Mouse (Mus musculus): ENCODE measurements around the gene Tmem59l. TPM values are rescaled to one million over a fixed set of nuclear protein-coding genes. Genes with fewer than 3 reads are reported as not detected.

Gene Tmem59l
- total and polyA plus RNA-seq, 2 experiments = not detected

GRCm38 (mm10) chr8:70506328-70507026 is 19.3 kb upstream of the Tmem59l start, which contains the start of gene Rex1bd:
Gene Rex1bd (minus strand): TSS chr8:70506752.
- H3K27ac ChIP-seq (replicated peaks; ENCODE audit: insufficient read depth, low read depth, low read length) = peak within 1 kb of the TSS; percentile 21
- DNase-seq (ENCODE audit: extremely low read depth, low read depth, low spot score) = peak; percentile 87
- H3K9ac ChIP-seq (ENCODE audit: low read depth, low read length) = peak within 1 kb of the TSS; percentile 87
- H3K36me3 ChIP-seq (ENCODE audit: control insufficient read depth, insufficient read depth, low read length) = peaks cover 10% of the 10 kb centered on the region; the same call in 1 of the 2 replicates
- H3K27me3 ChIP-seq (ENCODE audit: control insufficient read depth, insufficient read depth, low read length) = no peaks in the 10 kb centered on the region
- peak within 1 kb of the TSS; percentile 79 for H3K4me3 ChIP-seq (ENCODE audit: insufficient read depth, low read depth, low read length)
- peaks cover 14% of the 10 kb centered on the region; the same call in 1 of the 2 replicates for H3K79me2 ChIP-seq (ENCODE audit: control insufficient read depth, insufficient read depth, low read length)
- TF ChIP-seq CTCF (IDR thresholded peaks at IDR 0.05; ENCODE audit: low read depth, low read length) = peak; percentile 83
- TF ChIP-seq POLR2A (IDR thresholded peaks at IDR 0.05; ENCODE audit: extremely low read depth, insufficient read depth, low read length) = no peak; the same call in 1 of the 2 replicates
- H3K4me1 ChIP-seq (ENCODE audit: control insufficient read depth, insufficient read depth, low read length) = peaks cover 21% of the 10 kb centered on the region
- 4% methylated on average over 40 of the region's 40 CpGs for WGBS

DNA sequence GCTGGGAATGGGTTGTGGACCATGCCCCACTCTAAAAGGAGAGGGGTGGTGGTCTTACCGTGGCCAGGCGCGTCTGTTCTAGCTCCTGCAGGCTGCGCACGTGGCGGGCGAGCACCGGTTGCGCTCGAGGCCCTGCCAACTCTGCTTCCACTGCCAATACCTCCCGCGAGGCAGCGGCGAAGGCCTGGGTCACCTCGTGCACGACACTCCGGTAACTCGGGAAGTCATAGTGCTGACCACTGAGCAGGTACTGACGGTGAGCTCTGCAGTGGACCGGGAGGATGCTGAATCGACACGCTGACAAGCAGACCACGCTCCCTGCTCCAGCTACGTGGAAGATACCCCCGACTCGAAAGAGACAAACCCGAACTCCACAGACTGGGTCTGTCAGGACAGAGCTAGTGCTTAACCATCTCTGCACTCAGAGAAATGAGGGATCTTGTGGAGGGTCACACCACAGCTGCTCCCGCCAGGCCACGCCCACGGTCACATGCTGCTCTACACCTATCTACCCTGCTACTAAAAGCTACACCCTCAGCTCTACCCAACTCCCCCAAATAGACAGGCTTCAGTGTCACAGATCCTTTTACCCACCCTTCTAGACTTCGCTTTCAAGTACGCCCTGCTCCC is 18.7 kb upstream of the Tmem59l start:
- no peak for TF ChIP-seq CTCF (IDR thresholded peaks at IDR 0.05; ENCODE audit: low read depth, low read length)
- TF ChIP-seq POLR2A (IDR thresholded peaks at IDR 0.05; ENCODE audit: extremely low read depth, insufficient read depth, low read length) = no peak
- no peak for DNase-seq (ENCODE audit: extremely low read depth, low read depth, low spot score)
- peak overlapping the region; percentile 79 for H3K4me3 ChIP-seq (ENCODE audit: insufficient read depth, low read depth, low read length)
- peaks cover 10% of the 10 kb centered on the region; the same call in 1 of the 2 replicates for H3K36me3 ChIP-seq (ENCODE audit: control insufficient read depth, insufficient read depth, low read length)
- WGBS = 27% methylated on average over 32 of the region's 32 CpGs
- H3K27ac ChIP-seq (replicated peaks; ENCODE audit: insufficient read depth, low read depth, low read length) = peak overlapping the region; percentile 21
- peaks cover 14% of the 10 kb centered on the region; the same call in 1 of the 2 replicates for H3K79me2 ChIP-seq (ENCODE audit: control insufficient read depth, insufficient read depth, low read length)
- H3K27me3 ChIP-seq (ENCODE audit: control insufficient read depth, insufficient read depth, low read length) = no peaks in the 10 kb centered on the region
- H3K4me1 ChIP-seq (ENCODE audit: control insufficient read depth, insufficient read depth, low read length) = peaks cover 21% of the 10 kb centered on the region
- H3K9ac ChIP-seq (ENCODE audit: low read depth, low read length) = peak overlapping the region; percentile 87

DNA sequence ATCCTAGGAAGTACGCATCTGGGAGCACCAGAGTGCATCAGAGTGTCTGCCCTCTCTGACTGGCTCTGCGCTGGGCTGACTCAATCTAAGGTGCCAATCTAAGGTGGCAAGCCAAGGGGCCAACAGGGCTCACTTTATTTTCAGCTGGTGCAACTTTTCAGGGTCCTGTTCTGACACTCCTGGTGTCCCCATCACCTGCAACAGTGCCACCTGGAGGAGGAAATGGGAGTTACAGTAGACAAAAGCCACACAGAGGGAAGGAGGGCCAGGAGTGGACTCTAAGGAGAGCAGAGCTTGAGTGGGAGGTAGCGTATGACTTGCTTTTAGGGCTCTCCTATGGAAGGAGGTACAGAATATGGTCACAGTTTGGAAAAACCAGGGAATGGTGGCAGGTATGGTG is 17.7 kb upstream of the Tmem59l start:
- H3K36me3 ChIP-seq (ENCODE audit: control insufficient read depth, insufficient read depth, low read length) = peaks cover 10% of the 10 kb centered on the region; the same call in 1 of the 2 replicates
- TF ChIP-seq CTCF (IDR thresholded peaks at IDR 0.05; ENCODE audit: low read depth, low read length) = peak; percentile 73
- no peak for TF ChIP-seq POLR2A (IDR thresholded peaks at IDR 0.05; ENCODE audit: extremely low read depth, insufficient read depth, low read length)
- H3K27ac ChIP-seq (replicated peaks; ENCODE audit: insufficient read depth, low read depth, low read length) = no peak overlapping the region
- H3K4me3 ChIP-seq (ENCODE audit: insufficient read depth, low read depth, low read length) = no peak overlapping the region
- peaks cover 11% of the 10 kb centered on the region; the same call in 1 of the 2 replicates for H3K79me2 ChIP-seq (ENCODE audit: control insufficient read depth, insufficient read depth, low read length)
- DNase-seq (ENCODE audit: extremely low read depth, low read depth, low spot score) = no peak
- peaks cover 25% of the 10 kb centered on the region for H3K4me1 ChIP-seq (ENCODE audit: control insufficient read depth, insufficient read depth, low read length)
- whole genome bisulfite sequencing = 88% methylated on average over 3 of the region's 3 CpGs
- H3K27me3 ChIP-seq (ENCODE audit: control insufficient read depth, insufficient read depth, low read length) = no peaks in the 10 kb centered on the region
- H3K9ac ChIP-seq (ENCODE audit: low read depth, low read length) = no peak overlapping the region

DNA sequence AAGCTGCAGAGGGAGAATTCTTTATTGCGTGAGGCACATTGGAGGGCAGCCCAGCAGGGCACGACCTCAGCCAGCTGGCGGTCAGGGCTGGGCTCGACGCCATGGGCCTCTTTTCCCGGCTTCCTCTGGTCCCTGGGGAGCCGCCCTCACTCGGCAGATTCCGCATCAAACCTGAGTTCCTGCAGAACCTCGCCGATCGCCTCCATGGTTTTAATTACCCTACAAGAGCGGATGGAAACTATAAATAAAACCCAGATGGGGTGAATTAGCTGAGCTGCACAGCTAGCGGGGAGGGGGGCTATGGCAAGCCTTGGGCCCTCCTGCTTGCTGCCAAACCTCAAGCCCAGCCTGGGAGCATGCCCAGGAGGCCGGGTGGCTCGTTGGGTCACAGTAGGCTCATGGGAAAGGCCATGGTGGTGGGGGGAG is 17.1 kb upstream of the Tmem59l start:
- Histone ChIP-seq H3K27ac (replicated peaks; ENCODE audit: insufficient read depth, low read depth, low read length) (no peak overlapping the region), H3K79me2 (ENCODE audit: control insufficient read depth, insufficient read depth, low read length) (peaks cover 6% of the 10 kb centered on the region; the same call in 1 of the 2 replicates), H3K27me3 (ENCODE audit: control insufficient read depth, insufficient read depth, low read length) (no peaks in the 10 kb centered on the region), H3K9ac (ENCODE audit: low read depth, low read length) (no peak overlapping the region), H3K4me1 (ENCODE audit: control insufficient read depth, insufficient read depth, low read length) (peaks cover 23% of the 10 kb centered on the region), H3K4me3 (ENCODE audit: insufficient read depth, low read depth, low read length) (no peak overlapping the region), H3K36me3 (ENCODE audit: control insufficient read depth, insufficient read depth, low read length) (peaks cover 10% of the 10 kb centered on the region; the same call in 1 of the 2 replicates)
- DNase-seq (ENCODE audit: extremely low read depth, low read depth, low spot score) = peak; percentile 62
- WGBS = 26% methylated on average over 16 of the region's 16 CpGs
- TF ChIP-seq CTCF (IDR thresholded peaks at IDR 0.05; ENCODE audit: low read depth, low read length) (no peak), POLR2A (IDR thresholded peaks at IDR 0.05; ENCODE audit: extremely low read depth, insufficient read depth, low read length) (no peak)

DNA sequence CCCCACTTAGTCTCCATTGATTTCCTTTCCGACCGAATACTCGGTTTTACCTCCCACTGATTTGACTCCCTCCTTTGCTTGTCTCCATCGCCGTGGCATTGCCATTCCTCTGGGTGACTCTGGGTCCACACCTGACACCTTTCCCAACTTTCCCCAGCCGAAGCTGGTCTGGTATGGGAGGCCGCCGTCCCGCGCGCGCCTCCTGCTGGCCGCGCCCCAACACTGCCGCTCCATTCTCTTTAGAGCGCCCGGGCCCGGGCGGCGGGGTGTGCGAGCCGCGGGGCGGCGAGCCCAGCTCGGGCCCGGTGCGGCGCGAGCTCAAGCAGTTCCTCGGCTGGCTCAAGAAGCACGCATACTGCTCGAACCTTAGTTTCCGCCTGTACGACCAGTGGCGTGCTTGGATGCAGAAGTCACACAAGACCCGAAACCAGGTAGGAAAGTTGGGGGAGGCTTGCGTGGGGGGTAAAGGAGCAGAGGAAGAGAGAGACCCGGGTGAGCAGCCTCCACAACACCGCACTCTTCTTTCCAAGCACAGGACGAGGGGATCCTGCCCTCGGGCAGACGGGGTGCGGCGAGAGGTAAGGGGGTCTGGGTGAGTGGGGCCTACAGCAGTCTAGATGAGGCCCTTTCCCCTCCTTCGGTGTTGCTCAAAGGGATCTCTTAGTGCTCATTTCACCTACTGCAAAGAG is 16.0 kb upstream of the Tmem59l start:
- Histone ChIP-seq H3K4me1 (ENCODE audit: control insufficient read depth, insufficient read depth, low read length) (peaks cover 14% of the 10 kb centered on the region), H3K36me3 (ENCODE audit: control insufficient read depth, insufficient read depth, low read length) (peaks cover 6% of the 10 kb centered on the region; the same call in 1 of the 2 replicates), H3K4me3 (ENCODE audit: insufficient read depth, low read depth, low read length) (no peak overlapping the region), H3K27ac (replicated peaks; ENCODE audit: insufficient read depth, low read depth, low read length) (no peak overlapping the region), H3K27me3 (ENCODE audit: control insufficient read depth, insufficient read depth, low read length) (no peaks in the 10 kb centered on the region), H3K79me2 (ENCODE audit: control insufficient read depth, insufficient read depth, low read length) (no peaks in the 10 kb centered on the region), H3K9ac (ENCODE audit: low read depth, low read length) (no peak overlapping the region)
- DNase-seq (ENCODE audit: extremely low read depth, low read depth, low spot score) = no peak
- no peak for TF ChIP-seq POLR2A (IDR thresholded peaks at IDR 0.05; ENCODE audit: extremely low read depth, insufficient read depth, low read length)
- TF ChIP-seq CTCF (IDR thresholded peaks at IDR 0.05; ENCODE audit: low read depth, low read length) = peak; percentile 82
- 20% methylated on average over 46 of the region's 46 CpGs for WGBS

All from liver, adult 2 months (tissue).